Mouse (Mus musculus) megakaryocyte-erythroid progenitor cell, adult 5-6 weeks (primary cell): ENCODE data around the gene Chka. TPM values are rescaled to one million over a fixed set of nuclear protein-coding genes. Genes with fewer than 3 reads are reported as not detected.

ENCODE experiments used
- ATAC-seq: replicated peaks from 2 replicates; pipeline ENCODE4 v1.8.0; 2016; ENCODE audit warnings: mild to moderate bottlenecking, inconsistent platforms; ENCODE audit not compliant: severe bottlenecking, poor library complexity, low FRiP score, low TSS enrichment
- total RNA-seq, 2 experiments: library from RNA; stranded (forward) in 1 of 2; stranded (reverse) in 1 of 2; fragments of 200-1000, 215-1000 nt in 1 of 2; fragments of >200 nt in 1 of 2; fragmentation: Nextera tagmentation in 1 of 2; gene quantifications; 2 replicates each; pipeline ENCODE4 v1.2.3; 2014 to 2017

Chka gene
- total RNA-seq (2014; fragmentation: Nextera tagmentation) (23.0 and 23.5 TPM in 2 replicates), total RNA-seq (2017) (22.5 and 26.0 TPM in 2 replicates)

GRCm38 (mm10) chr19:3851502-3851962 lies at the start of gene Chka:
Gene Chka, plus strand, starts transcription at chr19:3851773.
- ATAC-seq: peak; percentile 97

DNA sequence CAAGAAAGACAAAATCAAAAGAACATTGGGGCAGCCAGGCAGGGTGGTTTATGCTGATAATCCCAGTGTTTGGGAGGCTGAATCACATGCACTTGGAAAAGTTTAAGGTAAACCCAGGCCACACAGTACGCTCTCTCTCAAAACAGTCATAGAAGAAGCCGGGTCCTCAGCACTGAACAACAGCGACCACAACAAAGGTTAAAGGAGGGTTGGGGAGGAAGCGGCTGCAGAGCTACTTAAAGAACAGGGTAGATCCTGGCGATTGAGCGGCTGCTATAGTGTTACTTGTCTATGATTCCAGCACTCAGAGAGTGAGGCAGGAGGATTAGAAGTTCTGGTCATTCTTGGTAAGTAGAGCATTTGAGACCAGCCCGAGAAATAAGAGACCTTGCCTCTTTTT lies 46.0 kb upstream of the Chka start:
- ATAC-seq: no peak

DNA sequence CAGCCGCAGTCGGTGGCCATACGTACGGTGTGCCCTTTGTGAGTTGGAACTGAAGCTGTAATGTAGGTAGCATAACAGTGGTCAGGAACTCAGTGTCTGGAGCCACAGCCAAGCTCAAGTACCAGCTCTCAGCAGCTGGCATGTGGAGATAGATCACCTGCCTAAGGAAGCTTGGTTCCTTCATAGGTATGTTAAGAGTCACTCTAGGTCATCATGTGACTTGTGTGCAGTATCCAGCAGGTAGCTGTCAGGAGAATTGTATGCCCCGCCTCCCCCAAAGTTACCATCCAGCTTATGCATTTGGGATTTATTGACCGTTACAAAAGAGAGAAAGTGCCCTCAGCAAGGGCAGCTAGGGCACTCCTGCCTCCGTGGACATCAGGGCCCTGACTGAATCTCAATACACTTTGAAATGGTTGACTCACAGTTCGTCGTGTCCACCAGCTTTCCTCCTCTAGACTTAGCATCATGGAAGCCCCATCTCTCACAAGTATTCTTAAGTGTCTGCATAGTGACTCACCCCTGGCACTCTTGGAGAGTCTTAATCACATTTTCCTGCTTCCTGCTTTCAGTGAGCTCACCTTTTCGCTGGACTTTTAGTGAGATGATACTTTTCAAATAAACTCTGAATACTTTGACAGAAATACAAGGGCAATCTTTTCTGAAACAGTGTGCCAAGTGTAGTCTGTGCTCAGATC lies 40.9 kb upstream of the Chka start:
- ATAC-seq: no peak

- no peak for ATAC-seq
Observed at GRCm38 (mm10) chr19:3814461-3814860, 37.1 kb upstream of the Chka start.

DNA sequence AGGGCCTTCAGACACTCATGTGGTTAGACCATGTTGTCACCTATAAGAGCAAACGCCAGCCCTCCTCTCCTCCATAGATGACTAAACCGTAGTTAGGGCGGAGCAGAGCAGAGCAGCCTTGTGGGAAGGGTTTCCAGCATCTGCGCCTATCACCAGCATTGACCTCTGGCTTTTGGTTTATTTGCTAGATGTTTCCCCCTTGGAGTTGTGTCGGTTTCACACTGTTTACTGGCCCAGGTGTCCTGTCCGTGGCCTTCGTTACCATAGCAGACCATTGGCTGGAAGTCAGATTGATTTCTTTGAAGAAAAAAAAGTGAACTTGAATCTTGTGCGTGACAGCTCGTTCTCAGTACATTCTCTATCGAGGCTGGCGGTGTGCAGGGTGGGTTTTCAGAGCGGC lies 35.7 kb upstream of the Chka start:
- no peak for ATAC-seq

- no peak for ATAC-seq
Observed at GRCm38 (mm10) chr19:3819080-3819479, 32.5 kb upstream of the Chka start.

- no peak for ATAC-seq
Observed at GRCm38 (mm10) chr19:3819899-3820444, 31.6 kb upstream of the Chka start.

DNA sequence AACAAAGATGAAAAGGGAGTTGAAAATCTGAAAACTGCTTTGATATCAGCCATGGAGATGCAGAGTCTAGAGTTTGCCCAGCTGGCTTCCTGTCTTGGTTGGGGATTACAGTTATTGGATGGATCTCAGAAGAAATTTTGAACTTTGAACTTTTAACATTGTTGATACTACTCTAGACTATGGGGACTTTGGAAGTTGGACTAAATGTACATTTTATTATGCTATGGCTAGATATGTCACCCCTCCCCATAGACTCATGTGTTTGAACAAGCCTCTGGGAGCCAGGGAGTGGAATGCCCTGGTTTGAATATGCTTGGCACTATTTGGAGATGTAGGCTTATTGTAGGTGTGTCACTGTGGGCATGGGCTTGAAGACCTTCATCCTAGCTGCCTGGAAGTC lies 26.5 kb upstream of the Chka start:
- no peak for ATAC-seq

DNA sequence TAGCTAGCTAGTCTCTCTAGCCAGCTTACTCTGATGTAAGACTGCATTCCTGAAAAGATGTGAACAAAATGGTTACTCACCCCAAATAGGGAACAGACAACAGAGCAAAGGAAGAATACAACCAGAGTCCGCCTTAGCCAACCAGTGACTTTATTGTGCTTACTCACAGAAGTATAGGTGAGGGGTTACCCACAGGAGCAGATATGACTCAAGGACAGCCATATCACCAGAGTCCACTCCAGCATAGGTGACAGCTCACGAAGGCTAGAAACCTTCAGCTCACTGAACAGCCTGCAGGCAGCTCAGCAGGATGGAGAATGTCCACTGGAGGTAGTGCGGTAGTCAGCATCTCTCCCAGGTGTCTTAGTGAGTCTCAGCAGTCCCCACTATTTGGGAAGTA lies 21.7 kb upstream of the Chka start:
- no peak for ATAC-seq

GRCm38 (mm10) chr19:3831716-3832115 lies 19.9 kb upstream of the Chka start:
- ATAC-seq: peak; percentile 70; the same call in 1 of the 2 replicates

- ATAC-seq: peak; percentile 73
Observed at GRCm38 (mm10) chr19:3832851-3833353, 18.7 kb upstream of the Chka start.

- no peak for ATAC-seq
Observed at GRCm38 (mm10) chr19:3834301-3834700, 17.3 kb upstream of the Chka start.

DNA sequence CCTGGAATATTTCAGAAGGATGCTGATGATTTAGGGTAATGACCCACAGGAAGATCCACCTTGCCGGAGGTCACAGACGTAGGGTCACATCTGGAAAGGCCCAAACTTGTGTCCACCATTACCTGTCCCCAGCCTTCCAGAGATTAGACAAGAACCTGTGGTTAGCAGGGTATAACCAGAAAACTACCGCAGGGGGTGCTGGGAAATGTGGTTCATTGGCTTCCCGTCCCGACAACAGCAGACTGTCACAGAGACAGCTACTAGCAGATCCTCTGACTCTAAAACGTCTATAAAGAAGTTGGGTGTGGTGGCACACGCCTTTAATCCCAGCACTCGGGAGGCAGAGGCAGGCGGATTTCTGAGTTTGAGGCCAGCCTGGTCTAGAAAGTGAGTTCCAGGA lies 14.8 kb upstream of the Chka start:
- ATAC-seq: no peak

DNA sequence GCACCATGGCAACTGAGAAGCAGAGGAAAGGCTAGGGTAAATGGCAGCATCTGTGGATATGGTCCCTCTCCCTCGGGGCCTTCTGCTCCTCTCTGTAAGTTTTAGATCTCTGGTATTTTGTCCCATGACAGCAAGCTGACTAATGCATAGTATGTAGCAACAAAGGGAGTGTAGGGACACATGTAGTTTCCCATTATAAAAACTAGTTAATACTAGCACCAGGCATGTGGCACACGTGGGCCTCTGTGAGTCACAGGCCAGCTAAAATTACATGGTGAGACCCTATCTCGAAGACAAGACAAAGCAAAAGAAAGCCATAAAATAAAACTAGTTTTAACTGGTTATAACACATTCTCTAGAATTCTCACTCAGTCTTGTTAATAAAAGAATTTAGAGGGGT lies 12.6 kb upstream of the Chka start:
- ATAC-seq: no peak

DNA sequence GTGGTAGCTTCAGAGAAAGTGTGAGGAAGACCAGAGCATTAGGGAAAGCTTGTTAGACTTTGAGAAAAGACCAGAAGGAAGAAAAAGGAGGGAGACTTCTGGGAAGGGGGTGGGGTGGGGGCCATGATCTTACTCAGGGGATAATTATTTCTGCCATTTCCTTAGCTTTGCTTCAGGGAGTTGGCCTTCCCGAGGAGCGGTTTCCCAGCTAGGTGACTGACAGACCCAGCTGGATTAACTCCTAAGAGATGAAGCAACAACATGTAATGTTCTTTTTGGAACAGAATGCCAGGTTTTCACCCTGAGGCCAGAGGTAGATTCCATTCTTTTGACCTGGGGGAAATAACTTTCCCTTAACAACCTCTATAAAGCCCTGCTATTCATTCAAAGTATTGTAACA lies 11.9 kb upstream of the Chka start:
- no peak for ATAC-seq

GRCm38 (mm10) chr19:3840214-3840651 lies 11.3 kb upstream of the Chka start:
- ATAC-seq: no peak

DNA sequence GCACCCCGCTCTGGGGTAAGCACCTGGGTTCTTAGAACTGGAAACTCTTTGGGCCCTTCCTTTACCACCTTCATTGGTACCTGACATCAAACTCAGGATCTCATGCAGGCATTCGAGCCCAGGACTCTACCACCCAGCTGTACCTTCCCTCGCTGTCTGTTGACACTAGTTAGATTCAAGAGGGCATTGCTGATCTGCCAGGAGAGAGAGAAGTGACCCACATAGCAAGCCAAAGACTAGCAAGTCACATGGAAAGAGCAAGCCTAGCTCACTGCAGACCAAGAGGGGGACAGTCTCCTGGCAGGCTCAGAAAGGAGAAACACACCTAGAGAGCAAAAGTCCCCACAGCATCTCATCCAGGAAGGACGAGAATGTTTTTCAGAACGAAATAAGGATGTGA lies 10.9 kb upstream of the Chka start:
- no peak for ATAC-seq

DNA sequence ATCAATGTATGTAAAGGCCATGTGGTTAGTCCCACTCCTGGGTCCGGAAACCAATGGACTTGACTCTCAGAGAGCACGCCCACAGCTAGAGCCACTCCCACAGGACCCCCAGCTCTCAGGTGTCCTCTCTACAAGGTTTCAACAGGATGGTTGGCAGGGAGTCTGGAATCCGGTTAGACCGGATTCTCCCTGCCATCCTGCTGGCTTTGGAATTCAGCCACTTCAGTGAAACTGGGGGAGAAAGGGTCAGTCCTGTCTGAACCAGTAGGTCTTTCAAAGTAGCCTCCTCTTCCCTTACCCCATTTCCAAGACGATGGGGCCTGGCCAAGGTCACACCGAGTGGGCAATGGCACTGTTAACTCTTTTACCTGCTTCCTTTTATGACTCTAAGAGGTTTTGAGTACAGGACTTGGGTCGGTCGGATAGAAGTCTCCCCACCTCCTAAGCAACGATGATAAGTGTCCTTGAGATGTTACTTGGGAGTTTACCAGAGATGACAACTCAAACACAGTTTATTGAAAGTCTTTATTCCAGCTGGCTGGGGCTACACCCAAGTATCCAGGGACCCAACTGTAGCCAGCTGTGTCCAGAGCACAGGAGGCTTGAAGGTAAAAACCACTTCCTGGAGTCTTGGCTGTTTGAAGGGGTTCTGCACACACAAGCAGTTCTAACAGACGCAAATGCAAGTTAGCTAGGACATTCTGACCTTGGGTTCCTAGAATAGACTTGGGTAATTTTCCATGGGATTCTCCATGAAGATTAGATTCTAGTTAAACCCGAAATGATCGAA lies 9.0 kb upstream of the Chka start:
- ATAC-seq: no peak

GRCm38 (mm10) chr19:3843629-3844028 lies 7.9 kb upstream of the Chka start:
- ATAC-seq: no peak

GRCm38 (mm10) chr19:3844836-3845235 lies 6.7 kb upstream of the Chka start:
- no peak for ATAC-seq
